Mouse (Mus musculus) frontal cortex, postnatal 10 days (tissue): ENCODE data around the gene Fzd2.
A peak's percentile ranks its signal among the peaks of the same experiment; 100 is the strongest.
"Not testable (repeated sequence)": the region's sequence is repeated elsewhere in the genome, so short reads cannot be mapped to it uniquely, and the experiment has no call there.

Experiments used
- DNase-seq, 2 experiments: peaks; one replicate each; pipeline ENCODE4 v3.0.0; 2022; ENCODE audit warnings: low spot score in 2 of 2, mixed read lengths in 1 of 2

Gene Fzd2

DNA sequence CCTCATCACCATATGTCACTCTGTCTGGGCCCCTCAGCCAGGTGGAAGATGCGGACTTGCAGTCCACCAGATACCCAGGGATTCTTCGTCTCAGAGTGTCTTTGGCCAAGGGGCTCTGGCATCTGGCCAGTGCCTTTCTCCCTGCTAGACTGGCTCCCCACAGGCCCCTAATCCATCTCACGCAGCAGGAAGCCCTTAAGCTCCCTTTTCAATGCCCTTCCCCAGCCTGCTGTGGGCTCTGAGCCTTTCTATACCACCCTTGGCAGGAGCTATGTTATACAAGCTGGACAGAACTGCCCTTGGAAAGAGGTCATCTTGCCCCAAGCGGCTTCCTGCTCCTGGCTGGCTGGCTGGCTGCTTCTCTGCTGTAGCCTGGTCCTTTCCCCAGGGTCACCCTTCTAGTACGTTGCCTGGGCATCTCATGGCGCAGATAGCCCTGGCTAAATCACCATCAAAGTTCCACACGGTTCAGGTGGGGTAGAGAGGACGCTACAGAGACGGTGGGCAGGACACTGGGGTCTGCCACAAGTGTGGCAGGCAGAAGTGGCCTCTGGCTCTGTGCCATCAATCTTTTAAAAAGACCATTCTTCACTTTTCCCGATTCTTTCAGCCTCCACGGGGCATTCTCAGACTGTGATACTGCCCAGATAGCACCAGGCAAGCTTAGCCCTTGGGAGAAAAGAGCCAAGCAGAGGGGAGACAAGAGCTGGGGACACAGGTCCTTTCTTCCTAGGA, 22.7 kb upstream of the Fzd2 start:
- DNase-seq = no peak

DNA sequence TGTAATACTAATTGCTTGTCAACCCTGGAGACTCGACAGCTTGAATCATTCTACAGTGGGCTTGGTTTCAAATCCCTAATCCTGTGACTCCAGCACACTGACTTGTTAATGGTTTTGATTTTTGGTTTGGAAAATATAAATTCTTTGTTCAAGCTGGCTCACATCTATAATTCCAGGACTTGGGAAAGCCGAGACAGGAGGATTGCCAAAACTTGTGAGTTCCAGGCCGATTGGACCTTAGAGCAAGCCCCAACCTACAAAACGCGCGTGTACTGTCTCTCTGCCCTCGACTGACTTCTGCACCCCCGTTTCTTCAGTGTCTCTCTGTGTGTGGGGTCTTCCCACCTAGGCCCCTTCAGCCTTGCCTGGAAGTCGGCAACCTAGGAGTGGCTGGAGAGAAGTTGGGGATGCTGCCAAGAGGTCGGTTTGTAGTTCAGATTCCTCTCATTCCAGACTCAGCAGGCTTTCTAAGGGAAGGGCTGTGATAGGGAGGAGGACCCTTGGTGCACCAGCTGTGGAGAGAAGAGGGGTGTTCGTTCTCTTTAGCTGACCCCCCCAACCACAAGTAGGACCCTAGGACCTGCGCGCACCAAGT, 22.1 kb upstream of the Fzd2 start:
- DNase-seq = no peak

DNA sequence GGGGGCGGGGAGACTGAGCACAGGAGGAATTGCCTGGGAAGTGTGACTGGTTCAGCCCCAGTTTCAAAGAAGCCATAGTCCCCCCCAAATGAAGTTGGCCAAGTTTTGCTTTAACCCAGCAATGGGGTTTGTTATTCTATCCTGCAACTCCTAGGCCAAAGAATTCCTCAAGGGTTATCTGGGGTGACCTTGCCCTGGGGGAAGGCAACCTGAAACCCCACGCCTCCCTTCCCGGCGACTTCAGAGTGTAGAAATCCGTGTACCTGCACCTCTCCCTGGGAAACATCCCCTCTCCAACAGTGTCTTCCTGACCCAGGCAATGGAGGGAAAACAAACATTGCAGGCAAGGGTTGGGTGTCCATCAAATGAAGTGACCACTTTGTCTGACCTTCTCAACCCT, 21.5 kb upstream of the Fzd2 start:
- no peak for DNase-seq

DNA sequence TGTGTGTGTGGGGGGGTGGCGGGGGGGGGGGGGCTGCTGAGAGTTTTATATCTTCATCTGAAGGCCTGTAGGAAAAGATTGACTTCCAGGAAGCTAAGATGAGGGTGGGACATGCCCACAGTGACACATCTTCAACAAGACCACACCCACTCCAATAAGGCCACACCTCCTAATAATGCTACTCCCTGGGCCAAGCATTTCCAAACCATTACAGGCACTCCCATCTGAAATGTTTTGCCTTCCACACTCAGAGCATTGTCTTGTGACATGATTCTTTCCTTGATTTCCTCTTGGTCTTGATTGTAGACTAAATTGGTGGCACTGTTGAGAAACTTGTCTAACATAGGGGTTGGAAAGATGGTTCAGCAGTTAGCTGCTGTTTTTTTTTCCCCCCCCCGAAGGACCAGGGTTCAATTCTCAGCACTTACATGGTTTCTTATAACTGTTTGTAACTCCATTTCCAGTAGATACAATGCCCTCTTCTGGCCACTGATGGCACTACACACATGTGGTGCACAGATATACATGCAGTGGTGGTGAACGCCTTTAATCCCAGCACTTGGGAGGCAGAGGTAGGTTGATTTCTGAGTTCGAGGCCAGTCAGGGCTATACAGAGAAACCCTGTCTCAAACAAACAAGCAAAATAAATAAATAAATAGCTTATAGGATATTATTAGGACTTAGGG, 17.6 kb upstream of the Fzd2 start:
- no peak for DNase-seq

DNA sequence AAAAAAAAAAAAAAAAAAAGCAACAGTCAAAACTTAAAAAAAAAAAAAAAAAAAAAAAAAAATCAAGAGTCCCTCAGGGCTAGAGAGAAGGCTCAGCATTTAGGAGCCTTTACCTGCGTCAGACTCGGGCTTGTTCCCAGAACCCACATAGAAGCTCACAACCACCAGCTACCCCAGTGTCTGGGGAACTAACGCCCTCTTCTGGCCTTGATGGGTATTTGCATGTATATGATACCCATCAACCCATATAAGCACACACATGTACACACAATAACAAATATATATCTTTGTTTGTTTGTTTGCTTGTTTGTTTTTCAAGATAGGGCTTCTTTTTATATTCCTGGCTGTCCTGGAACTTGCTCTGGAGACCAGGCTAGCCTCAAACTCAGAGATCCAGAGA, 16.6 kb upstream of the Fzd2 start:
- no peak for DNase-seq

DNA sequence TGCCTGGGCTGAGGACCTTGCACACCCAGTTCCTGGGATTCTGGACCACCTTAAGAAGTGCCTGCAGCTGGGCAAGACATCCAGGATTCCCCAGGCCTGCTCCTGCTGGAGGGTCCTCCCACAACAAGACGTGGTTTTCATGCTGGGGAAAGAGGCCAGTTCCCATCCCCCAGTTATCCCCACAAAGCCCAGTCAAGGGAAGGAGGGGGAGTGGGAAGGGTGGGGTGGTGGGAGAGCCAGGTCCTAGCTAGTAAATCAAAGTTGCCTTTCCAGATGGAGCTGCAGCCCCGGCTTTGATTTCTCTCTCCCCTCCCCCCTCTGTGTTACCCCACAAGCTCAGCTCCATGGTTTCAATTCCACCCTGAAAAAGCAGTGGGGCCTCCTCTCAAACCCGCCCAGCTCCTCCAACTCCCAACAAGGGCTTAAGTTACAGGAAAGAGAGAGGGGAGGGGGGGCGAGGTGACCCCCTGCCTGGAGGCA, 8.8 kb upstream of the Fzd2 start:
- DNase-seq = no peak

DNA sequence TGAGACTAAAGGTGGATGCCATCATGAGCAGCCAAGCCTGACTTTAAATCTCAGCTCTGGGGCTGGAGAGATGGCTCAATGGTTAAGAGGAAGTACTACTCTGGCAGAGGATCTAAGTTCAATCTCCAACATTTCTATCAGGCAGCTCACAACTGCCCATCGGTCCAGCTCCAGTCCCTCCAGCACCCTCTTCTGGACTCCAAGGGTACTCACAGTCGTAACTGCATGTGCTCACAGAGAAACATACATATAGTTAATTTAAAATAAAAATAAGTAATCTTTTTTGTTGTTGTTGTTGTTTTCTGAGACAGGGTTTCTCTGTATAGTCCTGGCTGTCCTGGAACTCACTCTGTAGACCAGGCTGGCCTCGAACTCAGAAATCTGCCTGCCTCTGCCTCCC, 4.3 kb upstream of the Fzd2 start:
- no peak for DNase-seq

DNA sequence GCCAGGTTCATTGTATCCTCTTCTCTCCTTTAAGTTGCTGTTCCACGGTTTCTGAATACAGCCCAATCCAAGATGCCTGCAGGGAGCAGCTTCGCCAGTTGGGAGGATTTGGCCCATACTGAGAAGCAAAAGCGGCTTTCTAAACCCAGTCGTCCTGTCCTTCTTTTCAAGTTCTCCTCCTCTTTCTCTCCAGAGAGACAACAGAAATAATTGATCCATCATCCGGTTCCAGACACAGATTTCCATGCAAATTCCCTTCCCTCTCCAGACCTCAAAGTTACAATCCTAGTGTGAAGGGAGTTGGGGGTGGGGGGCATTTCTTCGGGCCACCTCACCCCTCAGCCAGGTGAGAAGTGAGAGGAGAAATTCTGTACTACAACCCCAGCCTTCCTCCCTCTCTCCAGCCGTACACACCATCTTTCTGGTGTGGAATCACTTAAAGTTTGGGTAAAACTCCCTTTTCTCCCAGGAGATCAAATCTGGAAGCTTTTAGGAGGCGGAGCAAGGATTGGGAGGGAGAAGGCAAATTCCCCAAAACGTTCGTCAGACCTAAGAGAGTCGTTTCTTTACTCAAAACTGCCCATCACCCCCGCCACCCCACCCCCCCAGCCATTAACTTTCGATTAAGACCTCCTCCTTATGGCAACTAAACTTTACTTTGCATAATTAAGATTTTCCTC, 1.2 kb upstream of the Fzd2 start:
- DNase-seq = no peak

DNA sequence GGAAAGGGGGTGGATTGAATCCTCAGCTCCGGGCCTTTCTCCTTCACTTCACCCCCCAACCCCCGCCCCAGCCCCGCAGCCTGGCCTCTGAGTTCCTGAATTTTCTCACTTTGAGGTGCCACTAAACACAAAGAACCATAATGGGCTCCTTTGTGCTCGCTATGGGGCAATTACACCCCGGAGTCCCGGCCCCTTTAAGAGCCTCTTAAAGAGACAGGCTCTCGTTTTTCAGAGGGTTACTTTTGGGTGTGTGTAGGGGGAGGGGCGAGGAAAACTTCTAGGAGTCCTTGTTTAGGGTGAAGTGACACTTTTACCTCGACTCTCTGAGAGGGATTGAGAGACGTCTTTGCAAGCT, 723 bp upstream of the Fzd2 start:
- no peak for DNase-seq

DNA sequence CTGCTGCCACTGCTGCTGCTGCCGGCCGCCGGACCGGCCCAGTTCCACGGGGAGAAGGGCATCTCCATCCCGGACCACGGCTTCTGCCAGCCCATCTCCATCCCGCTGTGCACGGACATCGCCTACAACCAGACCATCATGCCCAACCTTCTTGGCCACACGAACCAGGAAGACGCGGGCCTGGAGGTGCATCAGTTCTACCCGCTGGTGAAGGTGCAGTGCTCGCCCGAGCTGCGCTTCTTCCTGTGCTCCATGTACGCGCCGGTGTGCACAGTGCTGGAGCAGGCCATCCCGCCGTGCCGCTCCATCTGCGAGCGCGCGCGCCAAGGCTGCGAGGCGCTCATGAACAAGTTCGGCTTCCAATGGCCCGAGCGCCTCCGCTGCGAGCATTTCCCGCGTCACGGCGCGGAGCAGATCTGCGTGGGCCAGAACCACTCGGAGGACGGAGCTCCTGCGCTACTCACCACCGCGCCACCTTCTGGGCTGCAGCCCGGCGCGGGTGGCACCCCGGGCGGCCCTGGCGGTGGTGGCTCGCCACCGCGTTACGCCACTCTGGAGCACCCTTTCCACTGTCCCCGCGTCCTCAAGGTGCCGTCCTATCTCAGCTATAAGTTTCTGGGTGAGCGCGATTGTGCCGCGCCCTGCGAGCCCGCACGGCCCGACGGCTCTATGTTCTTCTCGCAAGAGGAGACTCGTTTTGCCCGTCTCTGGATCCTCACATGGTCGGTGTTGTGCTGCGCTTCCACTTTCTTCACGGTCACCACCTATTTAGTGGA, 769 bp downstream of the Fzd2 start:
- DNase-seq = peak in 1 of 2 experiments; percentile 41

DNA sequence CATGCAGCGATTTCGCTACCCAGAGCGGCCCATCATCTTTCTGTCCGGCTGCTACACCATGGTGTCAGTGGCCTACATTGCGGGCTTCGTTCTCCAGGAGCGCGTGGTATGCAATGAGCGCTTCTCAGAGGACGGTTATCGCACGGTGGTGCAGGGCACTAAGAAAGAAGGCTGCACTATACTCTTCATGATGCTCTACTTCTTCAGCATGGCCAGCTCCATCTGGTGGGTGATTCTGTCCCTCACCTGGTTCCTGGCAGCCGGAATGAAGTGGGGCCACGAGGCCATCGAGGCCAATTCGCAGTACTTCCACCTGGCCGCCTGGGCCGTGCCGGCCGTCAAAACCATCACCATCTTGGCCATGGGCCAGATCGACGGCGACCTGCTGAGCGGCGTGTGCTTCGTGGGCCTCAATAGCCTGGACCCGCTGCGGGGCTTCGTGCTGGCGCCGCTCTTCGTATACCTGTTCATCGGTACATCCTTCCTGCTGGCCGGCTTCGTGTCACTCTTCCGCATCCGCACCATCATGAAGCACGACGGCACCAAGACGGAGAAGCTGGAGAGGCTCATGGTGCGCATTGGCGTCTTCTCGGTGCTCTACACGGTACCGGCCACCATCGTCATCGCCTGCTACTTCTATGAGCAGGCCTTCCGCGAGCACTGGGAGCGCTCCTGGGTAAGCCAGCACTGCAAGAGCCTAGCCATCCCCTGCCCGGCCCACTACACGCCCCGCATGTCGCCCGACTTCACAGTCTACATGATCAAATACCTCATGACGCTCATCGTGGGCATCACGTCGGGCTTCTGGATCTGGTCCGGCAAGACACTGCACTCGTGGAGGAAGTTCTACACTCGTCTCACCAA, 1.6 kb downstream of the Fzd2 start:
- no peak for DNase-seq

DNA sequence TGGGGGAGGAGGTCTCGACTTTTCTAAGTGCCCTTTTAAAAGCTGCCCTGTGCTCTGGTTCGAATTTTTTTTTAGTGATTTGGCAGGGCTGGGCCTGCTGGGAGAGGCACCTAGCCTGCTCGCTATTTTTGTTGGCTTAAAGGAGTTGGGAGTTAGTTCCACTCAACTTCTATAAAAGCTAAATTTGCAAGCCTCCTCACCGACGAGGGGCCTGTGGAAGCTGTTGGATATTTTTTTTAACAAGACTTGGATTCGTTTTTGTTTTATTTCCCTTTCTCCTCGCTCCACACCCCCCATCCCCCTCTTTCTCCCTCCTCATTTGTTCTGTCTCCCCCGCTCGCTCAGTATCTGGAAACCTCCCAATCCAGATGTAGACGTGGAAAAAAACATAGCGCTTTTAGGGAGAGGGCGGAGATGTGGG, 2.6 kb downstream of the Fzd2 start:
- no peak for DNase-seq

DNA sequence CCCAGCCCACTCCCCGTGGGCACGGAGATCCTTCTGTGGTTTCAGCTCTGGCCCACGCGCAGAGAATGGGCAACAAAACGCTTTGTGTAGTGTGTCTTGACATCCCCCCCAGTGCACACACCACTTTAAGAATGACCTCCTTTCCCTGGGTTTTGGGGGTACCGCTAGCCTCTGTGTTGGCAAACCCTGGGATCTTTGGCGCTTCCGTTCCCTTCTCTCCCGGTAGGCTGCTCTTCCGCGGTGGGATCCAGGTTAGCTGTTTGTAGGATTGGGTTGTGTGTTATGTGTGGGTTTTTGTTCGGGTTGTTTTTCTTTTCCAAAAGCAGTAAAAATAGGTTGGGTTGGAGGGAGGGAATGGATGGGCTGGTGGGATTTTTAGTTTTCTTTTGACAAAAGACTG, 3.0 kb downstream of the Fzd2 start:
- not testable (repeated sequence) for DNase-seq

DNA sequence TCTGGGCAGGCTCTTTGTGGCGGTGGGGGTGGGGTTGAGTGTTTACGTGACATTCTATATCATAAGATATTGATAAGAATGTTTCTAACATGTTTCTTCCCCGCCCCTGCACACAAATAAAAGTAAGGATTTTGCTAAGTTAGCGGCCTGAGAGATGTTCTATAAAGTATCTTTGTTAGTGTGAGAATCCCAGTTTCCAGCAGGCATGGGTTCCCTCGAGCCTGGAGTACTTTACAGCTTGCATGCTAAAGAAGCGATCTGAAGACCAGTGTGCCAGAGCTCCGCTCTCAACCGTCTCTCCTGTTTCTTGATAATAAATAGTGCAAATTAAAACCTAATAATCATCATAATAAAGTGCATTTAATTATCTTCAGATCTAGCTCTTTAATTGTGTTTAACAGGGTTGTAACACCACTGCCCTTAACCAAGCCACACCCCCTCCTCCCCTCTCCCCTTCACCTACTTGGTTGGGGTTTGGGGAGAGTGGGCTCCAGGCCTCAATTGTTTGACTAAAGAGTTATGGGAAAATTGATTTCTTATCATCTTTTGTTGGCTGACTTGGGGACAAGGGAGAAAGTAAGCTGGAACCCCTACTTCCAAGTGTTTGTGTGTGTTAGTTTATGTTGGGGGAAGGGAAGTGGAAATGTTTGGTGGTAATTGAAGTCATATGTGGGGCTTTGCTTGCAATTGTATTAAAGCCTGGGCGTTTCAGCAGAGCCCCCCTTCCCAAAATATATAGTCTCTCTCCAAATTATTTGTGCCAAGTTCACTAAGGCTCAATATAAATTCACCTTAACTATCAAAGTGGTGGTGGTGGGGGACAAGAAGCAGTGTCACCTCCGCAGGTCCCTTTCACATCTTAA, 3.7 kb downstream of the Fzd2 start:
- DNase-seq = no peak

DNA sequence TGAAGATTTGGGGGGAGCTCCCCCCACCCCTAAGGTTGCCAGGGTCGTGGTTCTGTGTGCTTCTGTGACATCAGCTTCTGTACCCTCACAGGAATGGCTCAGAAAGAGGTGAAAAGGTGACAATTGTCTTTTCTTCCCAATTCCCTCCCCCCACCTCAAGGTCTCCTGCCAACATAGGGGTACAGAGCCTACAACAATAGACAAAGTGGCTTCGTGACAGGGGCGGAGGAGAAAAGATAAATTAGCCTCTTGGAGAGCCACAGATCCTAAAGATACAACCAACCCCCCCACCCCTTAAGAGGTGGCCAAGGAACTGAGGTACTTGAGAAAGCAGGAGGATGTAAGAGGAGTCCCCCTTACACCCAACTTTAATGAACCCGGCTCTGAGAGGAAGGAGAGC, 4.5 kb downstream of the Fzd2 start:
- no peak for DNase-seq

DNA sequence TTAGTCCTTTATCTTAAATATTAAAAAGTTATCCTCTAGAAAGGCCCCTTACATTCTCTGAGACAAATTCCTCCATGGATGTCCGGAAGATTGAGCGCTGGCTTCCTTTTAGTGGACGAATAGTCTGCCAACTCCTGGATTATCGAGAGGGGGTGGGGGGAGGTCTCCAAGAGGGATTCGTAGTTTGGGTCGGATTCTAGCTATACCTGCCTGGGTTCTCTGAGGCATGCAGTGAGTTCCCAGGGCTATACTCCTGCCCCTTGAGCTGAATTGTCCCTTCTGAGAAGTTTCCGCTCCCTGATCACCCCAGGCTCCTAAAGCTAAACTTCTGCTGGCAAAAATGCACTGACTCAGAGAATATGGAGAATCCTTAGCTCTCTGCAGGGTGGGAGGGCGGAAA, 5.3 kb downstream of the Fzd2 start:
- DNase-seq = no peak

DNA sequence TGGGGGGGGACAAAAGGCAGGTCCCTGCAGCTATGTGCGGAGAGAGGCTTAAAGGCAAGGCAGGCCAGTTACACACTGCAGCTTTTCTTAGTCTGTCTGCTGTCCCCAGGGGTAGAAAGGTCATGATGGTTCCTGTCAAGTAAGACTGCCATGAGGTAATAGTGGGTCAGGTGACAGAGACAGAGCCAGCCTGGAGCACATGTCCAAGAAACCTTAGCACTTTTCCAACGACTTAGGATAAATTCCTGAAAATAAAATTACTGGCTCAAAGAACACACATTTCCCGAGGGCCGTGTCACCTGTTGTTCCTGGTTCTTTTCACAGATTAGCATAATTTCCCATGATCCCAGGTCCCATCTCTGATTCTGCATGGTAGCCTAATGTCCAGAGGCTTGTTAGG, 6.1 kb downstream of the Fzd2 start:
- no peak for DNase-seq

DNA sequence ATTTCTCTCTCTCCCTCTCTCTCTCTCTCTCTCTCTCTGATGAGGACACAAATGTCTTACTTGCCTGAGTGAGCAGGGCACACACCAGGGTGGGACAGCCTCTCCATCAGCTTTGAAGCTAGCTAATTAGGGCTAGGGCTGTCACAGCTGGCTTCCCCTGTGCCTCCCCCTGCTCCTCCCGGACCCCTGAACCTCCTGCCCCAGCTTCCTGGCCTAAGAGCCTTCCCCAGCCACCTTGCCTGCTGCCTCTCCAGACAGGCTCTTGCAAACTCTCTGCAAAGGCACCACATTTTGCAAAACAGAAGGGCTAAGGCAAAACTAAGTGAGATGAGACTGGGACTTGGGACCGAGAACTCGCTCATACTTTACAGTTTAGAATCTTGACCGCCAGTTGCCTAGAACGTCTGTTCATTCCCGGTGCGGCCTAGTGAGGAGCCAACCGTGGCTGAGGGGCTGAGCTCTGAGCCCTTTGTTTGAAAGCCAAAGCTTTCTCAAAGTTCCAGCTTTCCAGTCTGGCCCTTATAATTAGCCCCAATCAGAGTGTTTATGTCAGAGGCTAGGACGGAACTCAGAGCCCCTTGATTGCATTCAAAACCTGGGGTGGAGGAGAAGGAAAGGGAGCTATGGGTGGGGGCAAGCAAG, 6.6 kb downstream of the Fzd2 start:
- DNase-seq = no peak

DNA sequence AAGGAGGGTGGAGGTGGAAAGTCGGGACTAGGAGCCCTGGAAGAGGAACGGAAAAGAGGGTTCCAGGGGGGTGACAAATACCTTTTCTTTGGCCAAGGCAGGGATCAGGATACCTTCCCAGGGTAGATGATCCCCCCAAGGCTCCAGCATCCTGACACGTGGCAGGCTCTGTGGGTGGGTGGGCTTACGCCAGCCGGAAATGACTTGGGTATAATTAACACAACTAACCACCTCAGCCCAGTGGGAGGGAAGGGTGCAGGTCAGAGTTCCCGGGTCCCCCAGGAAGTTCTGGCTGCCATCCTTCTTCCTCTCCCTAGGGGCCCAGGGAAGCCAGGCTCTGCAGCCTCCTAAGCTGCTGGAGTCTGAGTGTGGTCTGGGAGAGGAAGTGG, 7.1 kb downstream of the Fzd2 start:
- DNase-seq = no peak
